Mouse (Mus musculus) spleen, adult 18-20 months (tissue): ENCODE results near the gene Atad3a.

Experiments used
- DNase-seq, 2 experiments: peaks; one replicate each; pipeline ENCODE4 v3.0.0; 2022; ENCODE audit warnings: mixed read lengths in 2 of 2

Atad3a gene

DNA sequence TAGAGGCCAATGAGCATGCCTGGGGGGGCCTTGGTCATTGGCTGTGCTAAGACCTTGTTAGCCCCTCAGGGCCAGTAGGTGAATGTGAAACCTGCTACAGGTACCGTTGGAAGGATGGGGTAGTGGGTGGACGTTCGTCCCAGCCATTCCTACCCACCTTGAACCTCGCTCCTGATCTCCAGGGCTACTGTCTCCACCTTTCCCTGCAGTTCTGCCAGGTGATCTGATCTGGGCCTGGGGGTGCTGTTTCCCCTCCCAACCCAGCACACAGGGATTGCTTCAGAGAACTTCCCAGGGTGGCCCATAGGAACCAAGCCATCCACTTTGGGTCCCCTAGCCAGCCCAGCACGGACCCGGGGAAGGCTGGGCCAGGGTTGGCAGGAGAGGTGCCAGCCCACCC, 21.7 kb downstream of the Atad3a start:
- DNase-seq, result no peak

- no peak for DNase-seq
These were observed 22.6 kb downstream of the Atad3a start for GRCm38 (mm10) chr4:155738262-155738661.

DNA sequence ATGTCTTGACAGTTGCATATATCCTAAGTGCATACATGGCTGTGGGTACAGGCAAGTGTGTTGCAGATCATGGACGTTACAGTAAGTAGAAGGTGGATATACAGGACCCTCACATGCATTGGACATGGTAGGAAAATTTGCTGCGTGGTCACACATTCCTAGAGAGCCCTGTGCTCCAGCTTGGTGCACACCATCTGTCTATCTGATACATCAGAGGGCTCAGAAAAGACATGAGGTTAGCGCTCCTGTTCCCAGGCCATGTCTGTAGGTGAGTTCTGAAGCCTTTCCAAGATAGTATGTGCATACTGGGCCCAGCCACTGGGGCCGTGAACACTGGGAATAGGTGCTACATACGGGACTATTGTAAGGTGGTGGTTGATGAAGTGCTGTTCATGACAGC, 24.5 kb downstream of the Atad3a start:
- DNase-seq, result no peak

GRCm38 (mm10) chr4:155735788-155736187, 25.1 kb downstream of the Atad3a start:
- no peak for DNase-seq

DNA sequence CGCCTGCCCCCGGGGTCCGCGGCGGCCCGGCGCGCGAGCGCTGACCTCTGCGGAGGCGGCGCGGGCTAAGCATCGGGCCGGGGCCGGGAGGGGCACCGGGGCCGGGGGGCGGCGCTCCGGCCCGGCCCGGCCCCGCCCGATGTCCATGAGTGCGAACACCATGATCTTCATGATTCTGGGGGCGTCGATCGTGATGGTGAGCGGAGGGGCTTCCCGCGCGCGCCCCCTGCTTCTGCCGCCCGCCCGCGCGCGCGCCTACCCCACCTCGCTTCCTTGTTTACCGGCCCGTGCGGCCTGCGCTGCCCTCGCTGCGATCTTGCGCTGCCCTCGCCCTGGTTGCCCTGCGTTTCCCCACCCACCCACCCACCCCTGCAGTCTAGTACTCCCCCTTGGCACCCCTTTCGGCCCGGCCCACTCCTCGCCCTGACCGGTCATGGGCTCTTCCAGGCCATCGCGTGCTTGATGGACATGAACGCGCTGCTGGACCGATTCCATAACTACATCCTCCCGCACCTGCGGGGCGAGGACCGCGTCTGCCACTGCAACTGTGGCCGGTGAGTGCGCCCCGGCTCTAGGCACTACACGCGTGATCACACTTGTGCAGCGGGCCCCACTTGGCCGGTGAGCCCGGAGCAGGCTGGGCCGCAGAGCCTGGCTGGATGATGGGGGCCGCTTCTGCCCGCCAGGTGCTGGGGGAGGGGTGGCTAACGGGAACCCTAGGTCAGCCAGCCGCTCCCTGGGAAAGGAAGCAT, 25.8 kb downstream of the Atad3a start:
- peak; percentile 21 to 30 for DNase-seq

- DNase-seq, result peak; percentile 63 to 67
These were observed 26.4 kb downstream of the Atad3a start, which contains the start of gene Tmem240 for GRCm38 (mm10) chr4:155734350-155734941. Gene Tmem240, plus strand, starts transcription at chr4:155734800.

- DNase-seq, result no peak
These were observed 27.6 kb downstream of the Atad3a start for GRCm38 (mm10) chr4:155733267-155733666.

DNA sequence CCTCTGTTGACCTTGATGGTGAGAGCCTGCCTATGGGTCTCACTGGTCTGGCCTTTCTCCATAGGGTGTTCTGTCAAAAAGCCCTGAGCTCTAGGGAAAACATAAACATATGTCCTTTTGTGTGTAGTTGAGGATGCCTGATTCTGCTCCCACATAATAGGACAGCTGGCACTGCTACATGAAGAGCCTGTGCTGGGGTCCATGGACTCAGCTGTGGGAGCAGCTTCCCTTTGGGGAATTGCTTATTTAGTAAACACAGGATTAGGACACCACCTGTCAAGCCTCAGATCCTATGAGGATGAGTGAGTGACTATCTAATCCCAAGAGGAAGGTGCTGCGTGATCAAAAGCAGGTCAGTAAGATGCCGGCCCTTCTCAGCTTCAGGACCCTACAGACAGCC, 32.9 kb downstream of the Atad3a start:
- no peak for DNase-seq

DNA sequence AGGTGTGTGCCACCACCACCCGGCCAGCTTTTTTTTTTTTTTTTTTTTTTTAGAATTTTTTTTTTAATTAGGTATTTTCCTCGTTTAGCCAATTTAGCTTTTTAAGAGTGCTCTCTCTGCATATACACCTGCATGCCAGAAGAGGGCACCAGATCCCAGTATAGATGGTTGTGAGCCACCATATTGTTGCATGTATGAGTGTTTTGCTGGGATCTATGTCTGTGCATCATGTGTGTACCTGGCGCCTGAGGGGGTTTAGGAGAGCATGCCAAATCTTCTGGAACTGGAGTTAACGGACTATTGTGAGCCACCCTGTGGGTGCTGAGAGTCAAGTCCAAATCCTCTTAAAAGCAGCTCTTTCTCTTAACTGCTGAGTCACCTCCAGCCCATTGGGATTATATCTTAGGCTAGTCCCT, 39.2 kb downstream of the Atad3a start:
- peak in 1 of 2 experiments; percentile 22 for DNase-seq

- DNase-seq, result no peak
These were observed 50.2 kb downstream of the Atad3a start for GRCm38 (mm10) chr4:155710521-155711252.

DNA sequence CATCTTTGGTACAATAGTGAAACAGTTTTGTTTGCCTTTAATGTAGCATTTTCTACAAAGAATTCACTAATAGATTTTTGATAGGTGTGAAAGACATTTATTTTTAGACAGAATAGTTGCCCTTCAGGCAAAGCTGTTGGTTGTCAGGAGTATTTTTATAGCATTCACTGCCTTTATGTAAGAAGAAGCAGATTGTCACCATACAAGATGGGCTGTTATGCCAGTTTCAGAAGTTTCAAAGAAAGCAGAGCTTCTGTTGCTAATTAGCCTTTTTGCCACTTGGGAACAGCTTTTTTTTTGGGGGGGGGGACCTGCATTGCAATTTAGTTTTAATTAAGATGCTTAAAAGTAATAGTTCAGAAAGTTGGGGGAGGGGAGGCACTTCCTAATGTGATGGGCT, 51.9 kb downstream of the Atad3a start:
- DNase-seq, result no peak

GRCm38 (mm10) chr4:155708582-155708981, 52.3 kb downstream of the Atad3a start:
- no peak for DNase-seq

DNA sequence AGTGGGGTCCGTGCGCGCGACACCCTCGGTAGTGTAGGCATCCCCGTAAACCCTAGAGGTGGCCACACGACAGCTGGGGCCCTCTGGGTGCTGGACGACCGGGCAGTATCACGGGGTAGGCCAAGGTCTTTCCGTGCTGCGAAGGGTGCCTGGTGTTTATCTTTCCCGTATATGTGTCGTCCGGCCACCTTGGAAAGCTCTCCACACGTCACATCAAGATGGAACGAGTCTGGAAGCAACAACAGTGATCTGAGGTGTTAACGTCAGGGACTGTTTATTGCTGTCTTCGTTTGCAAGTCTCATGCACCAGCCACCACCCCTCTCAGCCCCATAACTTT, 55.3 kb downstream of the Atad3a start:
- no peak for DNase-seq

GRCm38 (mm10) chr4:155704721-155705591, 55.9 kb downstream of the Atad3a start, which contains the start of gene Ssu72:
Gene Ssu72, plus strand, starts transcription at chr4:155704800.
- DNase-seq, result peak; percentile 86 to 94

DNA sequence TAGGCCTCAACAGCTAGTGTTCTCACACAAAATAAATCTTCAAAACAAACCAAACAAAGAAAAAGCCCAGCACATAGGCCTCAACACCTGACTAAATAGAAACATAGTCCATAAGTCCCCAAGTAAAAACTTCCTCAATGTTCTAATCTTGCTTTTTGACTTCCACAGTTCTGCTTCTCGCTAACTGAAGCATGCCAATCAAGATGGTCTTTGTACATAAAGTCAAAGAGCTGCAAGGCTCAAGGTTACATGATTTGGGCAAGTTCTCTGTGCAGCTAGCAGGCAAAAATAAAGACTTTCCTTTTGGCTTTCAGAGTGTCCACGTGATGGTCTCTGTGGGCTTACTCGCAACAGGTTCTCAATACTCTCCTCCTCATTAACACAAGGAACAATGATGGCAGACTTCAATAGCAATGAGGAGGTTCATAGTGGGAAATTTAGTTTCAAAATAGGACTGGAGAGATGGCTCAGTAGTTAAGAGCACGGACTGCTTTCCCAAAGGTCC, 57.4 kb downstream of the Atad3a start:
- DNase-seq, result no peak

DNA sequence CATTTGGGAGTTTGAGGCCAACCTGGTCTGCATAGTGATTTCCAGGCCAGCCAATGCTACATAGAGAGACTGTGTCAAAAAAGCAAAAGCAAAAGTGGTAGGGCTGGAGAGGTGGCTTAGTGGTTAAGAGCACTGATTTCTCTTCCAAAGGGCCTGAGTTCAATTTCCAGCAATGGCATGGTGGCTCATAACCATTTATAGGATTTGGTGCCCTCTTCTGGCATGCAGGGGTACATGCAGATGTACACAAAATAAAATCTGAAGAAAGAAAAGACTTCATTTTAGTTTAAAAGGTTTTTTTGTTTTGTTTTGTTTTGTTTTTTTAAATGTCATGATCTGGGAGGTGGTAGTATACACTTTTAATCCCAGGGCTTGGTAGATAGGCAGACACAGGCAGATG, 60.5 kb downstream of the Atad3a start:
- DNase-seq, result no peak

DNA sequence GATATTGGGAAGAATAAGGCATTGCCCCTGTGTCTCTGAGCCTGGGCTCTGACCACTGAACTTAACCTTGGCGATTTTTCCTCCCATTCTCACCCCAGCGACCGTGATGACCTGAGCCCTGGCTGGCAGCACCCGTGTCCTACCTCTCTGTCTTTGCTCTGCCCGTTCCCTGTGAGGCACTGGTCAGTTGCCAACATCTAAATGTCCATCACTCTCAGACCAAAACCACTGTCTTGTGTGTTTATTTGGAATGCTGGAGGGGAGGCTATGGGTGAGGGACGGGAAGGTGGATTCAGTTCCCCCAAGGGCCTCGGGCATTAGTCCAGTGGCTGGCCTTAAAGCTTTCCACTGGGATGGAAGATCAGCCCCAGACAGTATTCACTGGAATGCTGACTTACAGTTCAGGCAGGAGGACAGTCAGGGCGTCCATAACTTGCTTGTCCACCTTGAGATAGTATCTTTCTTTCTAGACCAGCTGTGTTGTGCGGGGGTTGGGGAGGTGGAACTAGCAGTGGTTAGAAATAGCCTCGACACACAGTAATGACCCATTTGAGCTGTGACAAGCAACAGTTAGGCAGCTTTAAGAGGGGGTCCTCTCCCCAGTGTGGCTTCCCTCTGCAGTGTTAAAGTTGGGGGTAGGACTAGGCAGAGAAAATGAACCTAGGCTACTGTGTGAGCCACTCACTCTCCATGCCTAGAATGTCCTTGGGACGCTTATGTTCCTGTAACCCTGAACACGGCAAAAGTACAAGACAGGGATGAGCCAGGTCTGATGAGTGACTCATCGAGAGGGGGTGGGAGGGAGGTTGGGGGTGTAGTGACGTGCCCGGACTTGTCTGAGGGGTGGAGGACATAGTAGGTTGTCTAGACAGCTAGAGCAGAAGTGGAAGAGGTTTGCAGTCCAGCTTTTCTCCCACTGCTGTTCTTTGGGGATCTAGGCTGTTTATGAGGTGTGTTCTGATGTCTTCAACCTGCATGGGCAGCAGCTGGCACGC, 64.3 kb downstream of the Atad3a start:
- DNase-seq, result no peak

DNA sequence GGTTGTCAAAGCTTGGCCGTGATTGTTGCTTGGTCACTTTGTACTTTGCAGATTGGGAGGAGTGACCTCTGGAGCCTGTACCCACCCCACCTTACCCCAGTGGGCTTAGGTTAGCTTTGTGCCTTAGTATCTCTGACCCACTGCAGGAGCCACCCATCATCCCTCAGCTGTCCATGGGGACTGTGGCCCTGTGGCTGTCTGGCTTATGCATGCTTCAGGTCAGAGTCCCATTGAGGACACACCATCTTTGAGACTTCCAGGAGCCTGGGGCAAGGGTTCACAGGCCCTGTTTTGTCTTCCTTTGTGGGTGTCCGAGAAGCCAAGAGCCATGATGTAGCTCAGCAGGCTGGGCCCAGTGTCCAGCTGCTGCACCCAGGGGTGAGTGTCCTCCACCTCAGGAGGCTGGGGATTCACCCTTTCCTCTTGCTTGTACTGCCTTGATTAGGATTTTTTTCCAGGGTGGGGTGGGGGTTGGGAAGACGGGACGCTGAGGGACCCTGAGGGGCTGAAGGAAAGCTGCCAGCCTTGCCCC, 65.3 kb downstream of the Atad3a start:
- DNase-seq, result no peak

GRCm38 (mm10) chr4:155694482-155695401, 66.2 kb downstream of the Atad3a start:
- DNase-seq, result peak; percentile 43 to 65

DNA sequence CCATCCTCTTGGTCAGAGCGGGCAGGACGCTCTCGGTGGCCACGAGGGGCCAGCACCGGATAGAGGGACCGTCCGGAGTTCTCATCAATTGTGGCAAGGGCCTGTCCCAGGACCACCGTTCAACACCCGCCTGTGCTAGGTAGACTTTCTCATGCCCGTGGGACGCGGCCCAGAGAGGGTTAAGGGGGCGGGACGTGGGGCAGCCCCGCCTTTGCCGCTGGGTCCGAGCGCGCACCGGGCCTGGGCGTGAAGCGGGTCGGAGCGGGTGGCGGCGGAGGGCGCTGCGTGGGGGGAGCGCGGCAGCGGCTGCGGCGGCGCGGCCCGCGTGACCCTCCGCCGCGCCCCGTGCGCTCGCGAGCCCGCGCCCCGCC, 66.8 kb downstream of the Atad3a start, which contains the start of gene Fndc10:
TSS of gene Fndc10 (plus strand) at position 232 of the 371 bp plus-strand sequence.
- peak; percentile 48 to 73 for DNase-seq
